Mouse (Mus musculus) megakaryocyte, adult 5-6 weeks (primary cell): ENCODE data around the gene Spdye4c. TPM values are rescaled to one million over a fixed set of nuclear protein-coding genes. Genes with fewer than 3 reads are reported as not detected.

Source experiments
- ATAC-seq: 2 replicates; pipeline ENCODE4 v1.8.0; 2016; ENCODE audit warnings: mild to moderate bottlenecking, inconsistent platforms; ENCODE audit not compliant: poor library complexity, severe bottlenecking
- total RNA-seq, 2 experiments: library from RNA; stranded (forward) in 1 of 2; stranded (reverse) in 1 of 2; fragments of 153-499, 151-499 nt in 1 of 2; fragments of 221-1000, 200-1000 nt in 1 of 2; gene quantifications; 2 replicates each; pipeline versions ENCODE4 v1.2.3 to v1.2.4; 2015 to 2017

Spdye4c gene
- total RNA-seq, 2 experiments from 2014 or later = not detected

- no peak for ATAC-seq
These were observed 1.3 kb downstream of the Spdye4c start for GRCm38 (mm10) chr2:128592301-128592700.

GRCm38 (mm10) chr2:128601534-128601933, 10.5 kb downstream of the Spdye4c start:
- no peak for ATAC-seq

DNA sequence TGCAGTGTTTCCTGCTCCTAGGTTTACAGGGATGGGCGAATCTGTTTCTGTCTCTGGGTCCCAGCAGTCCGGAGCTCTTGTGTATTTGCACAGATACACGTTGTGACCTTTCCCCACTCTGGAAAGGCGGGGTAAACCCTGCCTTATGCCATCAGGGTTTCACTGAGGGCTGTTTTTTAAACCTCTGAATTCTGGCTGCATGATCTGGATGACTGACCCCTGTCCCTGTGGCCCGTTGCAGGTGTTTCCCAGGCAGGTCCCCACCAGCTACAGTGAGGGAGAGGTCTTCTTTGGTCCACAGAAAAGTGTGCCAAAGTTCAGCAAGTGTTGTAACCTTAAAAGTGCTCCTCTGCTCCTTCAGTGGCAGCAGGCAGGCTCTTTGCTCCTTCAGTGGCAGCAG, 18.3 kb downstream of the Spdye4c start:
- no peak for ATAC-seq

- no peak for ATAC-seq
These were observed 20.2 kb downstream of the Spdye4c start for GRCm38 (mm10) chr2:128611178-128611577.

GRCm38 (mm10) chr2:128612275-128612674, 21.3 kb downstream of the Spdye4c start:
- no peak for ATAC-seq

GRCm38 (mm10) chr2:128613365-128613764, 22.4 kb downstream of the Spdye4c start:
- ATAC-seq = no peak

- ATAC-seq = no peak
These were observed 24.4 kb downstream of the Spdye4c start for GRCm38 (mm10) chr2:128615366-128615765.

DNA sequence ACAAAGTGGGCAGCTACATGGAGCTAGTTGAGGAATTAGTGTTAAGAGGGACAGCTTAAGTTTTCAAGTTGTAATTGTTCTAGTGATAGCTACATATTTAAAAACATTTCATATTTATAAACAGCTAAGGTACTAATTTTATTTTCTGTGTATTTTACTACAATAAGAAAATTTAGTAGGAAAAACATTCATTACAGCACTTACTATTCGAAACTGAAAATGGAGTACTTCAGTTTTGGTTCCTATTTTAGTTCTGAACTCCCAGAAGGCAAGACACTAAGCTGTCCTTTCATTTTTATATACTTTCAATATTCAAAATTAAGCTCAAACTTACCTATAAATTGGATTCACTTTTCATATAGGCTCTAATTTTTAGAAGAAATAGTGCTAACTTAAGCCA, 29.6 kb downstream of the Spdye4c start:
- no peak for ATAC-seq

Other genes with a start within 250 kb of the Spdye4c start
- gene Anapc1, start 96.2 kb downstream of the Spdye4c start, total RNA-seq (2015) = 53.6 and 63.7 TPM in 2 replicates
- 56.1 and 72.0 TPM in 2 replicates for gene Anapc1, start 96.2 kb downstream of the Spdye4c start, total RNA-seq (2017)
- gene Mertk, start 107.7 kb downstream of the Spdye4c start, total RNA-seq (2015) = 0.68 and 1.3 TPM in 2 replicates
- gene Mertk, start 107.7 kb downstream of the Spdye4c start, total RNA-seq (2017) = 0.33 and 1.0 TPM in 2 replicates
- gene Tmem87b, start 226.9 kb downstream of the Spdye4c start, total RNA-seq (2015) = 6.0 and 7.5 TPM in 2 replicates
- 12.9 and 14.0 TPM in 2 replicates for gene Tmem87b, start 226.9 kb downstream of the Spdye4c start, total RNA-seq (2017)